Mouse (Mus musculus) CD8-positive naive resting alpha-beta T cell, adult 57 days (primary cell): ENCODE measurements around the gene Cetn2. TPM values are rescaled to one million over a fixed set of nuclear protein-coding genes. Genes with fewer than 3 reads are reported as not detected.

Experiments
- total RNA-seq: library from RNA; stranded (reverse); gene quantifications from one replicate; pipeline ENCODE4 v1.2.4, GENCODE M21; 2023

The Cetn2 gene
- total RNA-seq = 35.6 TPM

GRCm38 (mm10) chrX:72917884-72918681 lies at the start of gene Cetn2, which contains the start of gene Nsdhl:
Gene Cetn2, minus strand, starts transcription at chrX:72918411.
Gene Nsdhl, plus strand, starts transcription at chrX:72918557.

Other genes starting within 250 kb of the Cetn2 start
- gene Gabrq, start 93.2 kb downstream of the Cetn2 start, total RNA-seq = not detected
- gene Nsdhl, start 146 bp upstream of the Cetn2 start, total RNA-seq = 13.9 TPM
- gene Zfp185, start 68.9 kb upstream of the Cetn2 start, total RNA-seq = 0.64 TPM
- gene Pnma5, start 118.7 kb upstream of the Cetn2 start, total RNA-seq = 2.3 TPM
- gene Pnma3, start 146.4 kb upstream of the Cetn2 start, total RNA-seq = not detected
- 62.9 TPM for gene Xlr4a, start 164.1 kb upstream of the Cetn2 start, total RNA-seq
- 2.2 TPM for gene Xlr3a, start 178.7 kb upstream of the Cetn2 start, total RNA-seq
- gene Gm14685, start 198.6 kb upstream of the Cetn2 start, total RNA-seq = 1.3 TPM
- not detected for gene Xlr5b, start 230.4 kb upstream of the Cetn2 start, total RNA-seq
- 2.3 TPM for gene DXBay18, start 231.0 kb upstream of the Cetn2 start, total RNA-seq